Mouse (Mus musculus): Measurements from ENCODE around the gene Piezo1.

DNA sequence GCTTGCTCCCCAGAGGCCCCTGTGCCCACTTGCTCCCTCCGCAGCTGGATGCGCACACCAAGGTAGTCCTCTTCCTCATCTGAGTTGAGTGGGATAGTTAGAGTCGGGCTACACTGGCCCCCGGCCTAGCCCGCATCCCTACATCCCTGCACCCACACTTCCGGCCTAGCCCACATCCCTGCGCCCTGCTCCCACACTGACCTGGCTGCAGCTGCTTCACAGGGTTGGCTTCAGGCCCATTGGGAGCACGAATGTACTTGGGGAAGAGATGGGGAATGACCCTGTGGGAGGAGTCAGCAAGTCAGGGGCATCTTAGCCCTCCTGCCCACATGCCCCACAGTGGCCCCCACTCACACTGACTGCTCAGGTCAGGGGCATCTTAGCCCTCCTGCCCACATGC lies 68.7 kb downstream of the Piezo1 start:
- TF ChIP-seq CTCF (IDR thresholded peaks at IDR 0.05; ENCODE audit: control insufficient read depth, insufficient read depth, insufficient read length) (no peak), FOSL1 (IDR thresholded peaks at IDR 0.05; ENCODE audit: insufficient read depth, low read length, poor library complexity, severe bottlenecking) (no peak), MAX (IDR thresholded peaks at IDR 0.05) (no peak)
